Mouse (Mus musculus) ES-Bruce4 (cell line): ENCODE measurements around the gene Fiz1.

ENCODE experiments used
- CTCF ChIP-seq: IDR thresholded peaks from one replicate; pipeline ENCODE4 v1.8.1; 2011; ENCODE audit warnings: low read depth, low read length
- POLR2A ChIP-seq: IDR thresholded peaks from one replicate; pipeline ENCODE4 v1.8.1; 2011; ENCODE audit warnings: low read length; ENCODE audit not compliant: insufficient read depth

- TF ChIP-seq CTCF (peak; percentile 88), POLR2A (no peak)
Measured at GRCm38 (mm10) chr7:5008229-5008628, 6.3 kb downstream of the Fiz1 start.
